Mouse (Mus musculus): ENCODE data around the gene Cyp8b1. TPM values are rescaled to one million over a fixed set of nuclear protein-coding genes. Genes with fewer than 3 reads are reported as not detected.

The Cyp8b1 gene
- polyA plus RNA-seq, 1 experiment, result not detected

DNA sequence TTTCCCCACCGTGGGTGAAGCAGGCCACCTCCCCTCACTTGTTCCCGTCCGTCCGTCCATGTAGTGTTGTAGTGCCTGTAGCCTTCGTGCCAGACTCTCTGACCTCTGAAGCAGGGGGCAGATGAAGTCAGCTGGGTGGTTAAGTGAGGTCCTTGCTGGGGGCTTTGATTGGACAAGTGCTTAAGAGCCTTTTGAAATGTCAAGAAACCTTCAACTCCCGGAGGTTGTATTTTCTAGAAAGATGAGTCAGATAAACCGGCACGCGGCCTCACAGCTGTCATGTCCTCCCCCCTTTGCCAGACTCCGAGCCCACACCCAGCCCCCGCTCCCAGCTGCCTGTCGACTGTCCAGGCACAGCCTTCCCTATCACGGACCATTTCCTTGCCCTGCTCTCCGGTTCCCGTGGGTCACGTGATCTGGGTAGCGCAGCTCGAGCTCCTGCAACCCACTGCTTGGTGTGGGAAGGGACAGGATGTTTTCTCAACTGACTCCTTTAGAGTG is 25.6 kb downstream of the Cyp8b1 start:
- TF ChIP-seq CTCF (IDR thresholded peaks at IDR 0.05; ENCODE audit: borderline replicate concordance, extremely low read depth, insufficient read depth, insufficient read length), result no peak
- no peak for TF ChIP-seq POLR2A (IDR thresholded peaks at IDR 0.05; ENCODE audit: borderline replicate concordance, extremely low read depth, insufficient read depth, insufficient read length, poor library complexity, severe bottlenecking)
- DNase-seq (ENCODE audit: low read depth), result peak; percentile 18

DNA sequence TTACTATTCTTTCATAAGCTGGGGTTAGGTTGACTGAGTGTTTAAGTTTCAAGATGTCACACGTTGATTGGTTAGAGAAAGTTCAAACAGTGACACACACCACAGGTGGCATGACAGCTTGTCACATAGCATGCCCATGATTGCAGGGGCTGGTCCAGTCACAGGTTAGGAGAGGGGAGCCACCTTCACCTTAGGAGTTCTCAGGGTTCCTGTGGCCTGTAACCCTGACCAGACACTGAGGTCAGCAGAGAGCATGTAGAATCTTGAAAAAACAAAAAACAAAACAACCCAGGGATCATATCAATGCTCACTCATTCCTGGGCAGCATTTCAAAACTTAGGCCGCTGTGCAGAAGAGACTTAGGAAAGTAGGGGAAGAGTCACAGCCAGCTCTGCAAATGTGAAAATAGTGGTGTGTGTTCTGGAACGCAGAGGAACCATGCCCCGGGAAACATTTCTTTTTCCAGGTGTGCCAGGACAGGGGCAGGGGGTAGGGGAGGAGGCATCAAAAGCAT is 26.1 kb downstream of the Cyp8b1 start:
- TF ChIP-seq CTCF (IDR thresholded peaks at IDR 0.05; ENCODE audit: borderline replicate concordance, extremely low read depth, insufficient read depth, insufficient read length) (no peak), POLR2A (IDR thresholded peaks at IDR 0.05; ENCODE audit: borderline replicate concordance, extremely low read depth, insufficient read depth, insufficient read length, poor library complexity, severe bottlenecking) (no peak)
- DNase-seq (ENCODE audit: low read depth), result no peak

DNA sequence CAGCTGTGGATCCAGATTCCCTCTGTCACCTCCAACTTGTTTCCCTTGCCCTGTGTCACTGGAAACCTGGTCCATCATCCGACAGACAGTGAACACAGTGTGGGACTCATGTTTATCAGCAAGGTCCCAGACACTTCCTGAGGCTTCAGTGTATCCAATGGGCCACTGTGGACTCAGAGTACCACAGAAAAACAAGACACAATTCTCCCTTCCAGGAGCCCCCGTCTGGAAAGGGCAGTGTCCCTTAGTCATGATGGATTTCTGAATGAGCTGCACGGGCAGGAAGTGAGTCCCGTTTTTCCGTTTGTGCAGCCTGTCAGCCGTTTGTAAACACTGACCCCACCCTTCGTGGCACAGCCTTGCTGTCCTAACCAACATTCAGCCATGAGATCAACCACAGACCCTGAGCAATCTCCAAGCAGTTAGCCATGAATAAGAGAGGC is 34.1 kb downstream of the Cyp8b1 start:
- DNase-seq (ENCODE audit: low read depth), result no peak

DNA sequence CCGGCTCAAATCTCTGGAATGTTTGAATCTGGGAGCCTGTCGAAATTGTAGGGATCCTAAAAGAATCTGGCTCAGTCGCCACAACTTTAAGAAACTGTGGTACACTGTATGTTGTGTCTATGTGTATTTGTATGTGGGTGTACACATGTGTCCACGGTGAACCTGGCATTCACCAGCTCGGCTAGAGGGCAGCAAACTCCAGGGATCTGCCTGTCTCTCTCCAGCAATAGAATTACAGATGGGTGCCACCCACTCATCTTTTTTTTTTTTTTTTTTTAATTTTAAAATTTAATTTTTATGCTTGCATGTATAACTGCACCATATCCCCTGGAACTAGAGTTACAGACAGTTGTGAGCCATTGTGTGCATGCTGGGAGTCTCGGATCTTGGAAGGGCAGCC is 34.8 kb downstream of the Cyp8b1 start:
- no peak for DNase-seq (ENCODE audit: low read depth)
- TF ChIP-seq CTCF (IDR thresholded peaks at IDR 0.05; ENCODE audit: borderline replicate concordance, extremely low read depth, insufficient read depth, insufficient read length) (no peak), POLR2A (IDR thresholded peaks at IDR 0.05; ENCODE audit: borderline replicate concordance, extremely low read depth, insufficient read depth, insufficient read length, poor library complexity, severe bottlenecking) (no peak)

More for the DNA sequence above, 34.1 kb downstream of the Cyp8b1 start:
- TF ChIP-seq CTCF (IDR thresholded peaks at IDR 0.05; ENCODE audit: borderline replicate concordance, extremely low read depth, insufficient read depth, insufficient read length) (no peak), POLR2A (IDR thresholded peaks at IDR 0.05; ENCODE audit: borderline replicate concordance, extremely low read depth, insufficient read depth, insufficient read length, poor library complexity, severe bottlenecking) (no peak)

DNA sequence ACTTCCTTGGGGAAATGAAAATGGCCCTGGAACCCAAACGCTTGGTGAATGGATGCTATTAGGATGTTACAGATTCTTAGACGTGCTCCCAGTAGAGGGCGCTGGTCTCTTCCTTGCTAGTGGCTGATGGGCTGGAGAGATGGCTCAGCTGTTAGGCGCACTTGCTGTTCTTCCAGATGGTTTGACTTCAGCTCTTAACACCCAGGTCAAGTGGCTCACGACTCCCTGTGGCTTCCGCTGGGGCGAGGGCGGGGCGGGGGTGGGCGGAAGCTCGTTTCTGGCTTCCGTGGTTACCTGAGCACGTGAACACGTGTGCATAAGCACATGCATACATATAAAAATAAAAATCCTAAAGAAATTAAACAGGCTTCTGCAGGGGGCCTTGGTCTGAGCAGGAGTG is 35.3 kb downstream of the Cyp8b1 start:
- TF ChIP-seq CTCF (IDR thresholded peaks at IDR 0.05; ENCODE audit: borderline replicate concordance, extremely low read depth, insufficient read depth, insufficient read length), result peak; percentile 71
- no peak for TF ChIP-seq POLR2A (IDR thresholded peaks at IDR 0.05; ENCODE audit: borderline replicate concordance, extremely low read depth, insufficient read depth, insufficient read length, poor library complexity, severe bottlenecking)
- DNase-seq (ENCODE audit: low read depth), result peak; percentile 78

DNA sequence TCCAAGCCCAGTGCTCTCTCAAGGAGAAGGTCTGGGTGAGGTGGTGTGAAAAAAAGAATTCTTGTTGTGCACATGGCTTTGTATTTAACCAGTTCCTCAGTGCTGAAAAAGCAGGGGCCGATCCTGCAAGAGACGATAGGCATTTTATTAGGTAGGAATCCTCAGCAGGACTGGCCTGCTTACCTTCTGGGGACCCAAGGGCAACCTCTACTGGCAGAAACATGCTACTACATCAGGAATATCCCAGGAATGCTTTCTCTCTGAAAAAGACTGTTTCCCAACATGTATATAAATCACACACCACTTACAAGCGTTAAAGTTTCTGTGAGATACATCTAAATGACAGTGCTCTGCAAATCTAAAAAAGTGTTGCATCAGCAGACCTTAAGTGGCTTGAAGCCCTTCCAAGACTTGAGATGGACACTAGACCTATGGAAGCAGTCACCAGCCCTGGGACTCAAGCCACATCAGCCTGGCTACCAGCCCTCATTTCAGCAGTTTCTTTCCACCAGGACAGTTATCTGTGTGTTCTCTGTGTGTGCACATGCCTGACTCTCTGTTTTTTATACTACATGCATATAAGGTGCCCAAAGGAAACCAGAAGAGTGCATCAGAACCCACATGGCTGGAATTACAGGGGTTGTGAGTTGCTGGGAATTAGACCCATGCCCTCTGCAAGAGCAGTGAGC is 38.9 kb downstream of the Cyp8b1 start:
- TF ChIP-seq CTCF (IDR thresholded peaks at IDR 0.05; ENCODE audit: borderline replicate concordance, extremely low read depth, insufficient read depth, insufficient read length), result peak; percentile 78
- no peak for TF ChIP-seq POLR2A (IDR thresholded peaks at IDR 0.05; ENCODE audit: borderline replicate concordance, extremely low read depth, insufficient read depth, insufficient read length, poor library complexity, severe bottlenecking)
- peak; percentile 78 for DNase-seq (ENCODE audit: low read depth)

DNA sequence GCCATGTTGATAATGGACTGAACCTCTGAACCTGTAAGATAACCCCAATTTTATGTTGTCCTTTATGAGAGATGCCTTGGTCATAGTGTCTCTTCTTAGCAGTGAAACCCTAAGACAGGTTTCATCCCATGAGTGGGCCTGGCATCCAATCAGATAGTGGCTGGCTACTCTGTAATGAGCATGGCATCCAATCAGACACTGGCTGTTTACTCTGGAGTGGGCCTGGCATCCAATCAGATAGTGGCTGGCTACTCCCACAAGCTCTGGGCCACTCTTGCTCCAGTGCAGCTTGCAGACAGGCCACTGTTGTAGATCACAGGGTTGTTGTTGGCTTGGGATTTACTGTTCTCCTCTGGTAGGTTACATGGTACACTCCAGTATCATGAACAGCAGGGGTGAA is 42.5 kb downstream of the Cyp8b1 start:
- no peak for DNase-seq (ENCODE audit: low read depth)
- TF ChIP-seq CTCF (IDR thresholded peaks at IDR 0.05; ENCODE audit: borderline replicate concordance, extremely low read depth, insufficient read depth, insufficient read length) (no peak), POLR2A (IDR thresholded peaks at IDR 0.05; ENCODE audit: borderline replicate concordance, extremely low read depth, insufficient read depth, insufficient read length, poor library complexity, severe bottlenecking) (no peak)

DNA sequence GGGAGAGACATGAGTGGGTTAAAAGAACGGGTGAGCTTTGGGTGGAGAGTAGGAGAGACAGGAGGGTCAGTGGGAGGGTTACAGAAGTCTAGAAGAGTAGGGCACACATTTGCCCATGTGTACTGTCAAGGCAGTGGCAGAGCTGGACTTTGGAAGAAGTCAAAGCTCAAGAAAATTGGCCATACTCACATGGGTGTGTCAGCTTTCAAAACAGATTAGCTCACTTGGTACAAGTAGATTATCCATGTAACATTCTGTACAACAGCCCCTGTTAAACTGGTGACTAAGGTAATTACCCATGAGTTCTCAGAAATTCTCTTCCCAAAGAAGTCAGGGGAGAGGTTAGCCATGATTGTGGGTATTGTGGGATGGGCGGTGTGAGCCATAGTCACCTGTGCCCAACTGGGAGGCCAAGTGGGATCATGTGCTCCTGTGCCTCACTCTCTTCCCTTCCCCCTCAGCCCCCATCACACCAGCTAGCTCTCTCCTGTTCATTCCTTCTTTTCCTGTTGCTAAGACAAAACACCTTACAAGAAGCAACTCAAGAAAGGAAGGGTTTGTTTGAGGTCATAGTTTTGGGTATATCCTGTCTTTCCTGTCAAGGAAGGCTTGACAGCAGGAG is 43.9 kb downstream of the Cyp8b1 start:
- TF ChIP-seq CTCF (IDR thresholded peaks at IDR 0.05; ENCODE audit: borderline replicate concordance, extremely low read depth, insufficient read depth, insufficient read length) (no peak), POLR2A (IDR thresholded peaks at IDR 0.05; ENCODE audit: borderline replicate concordance, extremely low read depth, insufficient read depth, insufficient read length, poor library complexity, severe bottlenecking) (no peak)
- no peak for DNase-seq (ENCODE audit: low read depth)

DNA sequence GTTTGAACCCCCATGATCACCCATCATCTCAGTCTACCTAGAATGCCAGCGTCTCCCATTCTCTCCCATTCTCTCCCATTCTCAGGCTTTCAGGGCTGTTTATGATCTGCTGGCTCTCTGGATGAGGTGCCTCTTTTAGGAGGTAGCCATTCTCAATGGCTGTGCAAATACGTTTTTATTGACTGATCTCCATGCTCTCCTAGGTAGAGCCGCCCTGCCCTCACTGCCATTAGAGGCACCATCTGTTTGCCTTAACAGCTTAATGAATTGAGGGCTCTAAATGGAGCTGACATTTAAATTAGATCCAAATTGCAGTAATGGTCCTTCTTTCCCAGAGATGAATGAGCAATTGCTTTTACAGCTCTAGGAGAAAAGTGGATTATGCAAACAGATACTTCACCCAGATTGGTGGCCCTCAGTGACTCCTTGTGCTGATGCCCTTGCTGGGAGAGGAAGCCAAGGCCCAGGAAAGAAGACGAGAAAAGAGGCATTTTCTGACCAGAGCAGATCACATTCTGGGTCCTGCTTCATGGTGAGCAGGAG is 46.1 kb downstream of the Cyp8b1 start:
- no peak for TF ChIP-seq CTCF (IDR thresholded peaks at IDR 0.05; ENCODE audit: borderline replicate concordance, extremely low read depth, insufficient read depth, insufficient read length)
- TF ChIP-seq POLR2A (IDR thresholded peaks at IDR 0.05; ENCODE audit: borderline replicate concordance, extremely low read depth, insufficient read depth, insufficient read length, poor library complexity, severe bottlenecking), result no peak
- DNase-seq (ENCODE audit: low read depth), result peak; percentile 65

DNA sequence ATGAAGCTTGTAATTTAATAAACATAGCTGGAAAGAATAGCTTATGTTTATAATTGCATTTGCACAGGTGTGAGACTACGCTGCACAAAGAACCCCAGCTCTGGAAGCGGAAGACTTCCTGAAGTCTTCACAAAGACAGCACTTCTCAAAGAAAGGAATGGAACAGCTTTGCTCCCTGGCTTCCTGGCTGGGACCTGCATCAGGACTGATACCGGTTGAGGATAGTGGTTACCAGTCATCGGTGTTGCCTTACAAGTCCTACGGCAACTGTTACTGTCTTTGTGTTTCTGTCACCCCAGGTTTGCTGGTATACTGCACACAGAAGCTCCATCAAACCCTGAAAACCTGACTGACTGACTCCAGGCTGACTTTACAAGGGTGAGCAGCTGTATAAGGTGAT is 46.7 kb downstream of the Cyp8b1 start:
- DNase-seq (ENCODE audit: low read depth), result no peak
- no peak for TF ChIP-seq CTCF (IDR thresholded peaks at IDR 0.05; ENCODE audit: borderline replicate concordance, extremely low read depth, insufficient read depth, insufficient read length)
- TF ChIP-seq POLR2A (IDR thresholded peaks at IDR 0.05; ENCODE audit: borderline replicate concordance, extremely low read depth, insufficient read depth, insufficient read length, poor library complexity, severe bottlenecking), result no peak

DNA sequence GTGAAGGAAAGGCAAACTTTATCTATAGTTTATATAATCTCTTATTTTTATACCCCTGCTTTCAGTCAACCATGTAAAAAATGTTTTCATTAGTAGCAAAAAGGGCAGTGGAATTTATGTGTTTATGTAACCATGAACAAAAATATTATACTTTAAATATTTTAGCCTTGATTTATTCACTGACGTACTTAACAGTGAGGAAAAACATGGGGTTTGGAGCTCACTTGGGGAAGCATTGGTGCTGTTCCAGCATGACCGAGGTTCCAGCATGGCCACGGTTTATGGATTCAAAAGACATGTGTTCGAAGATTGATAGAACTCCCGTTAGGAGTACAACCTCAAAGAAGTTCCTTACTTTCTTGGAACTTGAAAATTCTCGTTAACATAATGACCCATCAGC is 47.9 kb downstream of the Cyp8b1 start:
- no peak for DNase-seq (ENCODE audit: low read depth)
- TF ChIP-seq CTCF (IDR thresholded peaks at IDR 0.05; ENCODE audit: borderline replicate concordance, extremely low read depth, insufficient read depth, insufficient read length) (no peak), POLR2A (IDR thresholded peaks at IDR 0.05; ENCODE audit: borderline replicate concordance, extremely low read depth, insufficient read depth, insufficient read length, poor library complexity, severe bottlenecking) (no peak)

Measured in brain, embryonic 14.5 days (tissue).